Mouse (Mus musculus) limb, embryonic 14.5 days (tissue): ENCODE data around the gene Pde6b. TPM values are rescaled to one million over a fixed set of nuclear protein-coding genes. Genes with fewer than 3 reads are reported as not detected.
A peak's percentile ranks its signal among the peaks of the same experiment; 100 is the strongest.

Experiments
- ATAC-seq: fragments of 200-750 bp; cut with Nextera tagmentation; 2 replicates; pipeline ENCODE4 v1.8.0; 2017; ENCODE audit warnings: low read depth, moderate number of reproducible peaks, moderate TSS enrichment; ENCODE audit not compliant: low FRiP score
- DNase-seq: peaks from one replicate; pipeline ENCODE4 v3.0.0-alpha.2; 2015; ENCODE audit warnings: low spot score
- H3K27ac ChIP-seq: fragments of 300-500 bp; sonication (generic); replicated peaks from 2 replicates; pipeline ENCODE4 v1.5.1; 2014; ENCODE audit warnings: low read depth, mild to moderate bottlenecking, low read length, moderate library complexity, mixed read lengths
- H3K27me3 ChIP-seq: fragments of 300-500 bp; sonication (generic); 2 replicates; pipeline ENCODE4 v1.6.1; 2014; ENCODE audit warnings: low read length, mixed read lengths; ENCODE audit not compliant: control insufficient read depth, insufficient read depth
- H3K36me3 ChIP-seq: fragments of 300-500 bp; sonication (generic); 2 replicates; pipeline ENCODE4 v1.6.1; 2014; ENCODE audit warnings: mild to moderate bottlenecking, low read length, moderate library complexity, mixed read lengths; ENCODE audit not compliant: control insufficient read depth, insufficient read depth
- H3K4me1 ChIP-seq: fragments of 300-500 bp; sonication (generic); 2 replicates; pipeline ENCODE4 v1.6.1; 2014; ENCODE audit warnings: antibody characterized with exemption, low read length, mixed read lengths; ENCODE audit not compliant: control insufficient read depth, insufficient read depth
- H3K4me2 ChIP-seq: fragments of 300-500 bp; sonication (generic); replicated peaks from 2 replicates; pipeline ENCODE4 v1.6.1; 2014; ENCODE audit warnings: low read depth, mild to moderate bottlenecking, low read length, moderate library complexity; ENCODE audit not compliant: severe bottlenecking
- H3K4me3 ChIP-seq: fragments of 300-500 bp; sonication (generic); replicated peaks from 2 replicates; pipeline ENCODE4 v1.5.1; 2014; ENCODE audit warnings: low read length
- H3K9ac ChIP-seq: fragments of 300-500 bp; sonication (generic); 2 replicates; pipeline ENCODE4 v1.6.1; 2014; ENCODE audit warnings: mild to moderate bottlenecking, low read depth, low read length, moderate library complexity; ENCODE audit not compliant: severe bottlenecking
- H3K9me3 ChIP-seq: fragments of 300-500 bp; sonication (generic); 2 replicates; pipeline ENCODE4 v1.6.1; 2016; ENCODE audit warnings: low read length; ENCODE audit not compliant: control insufficient read depth
- POLR2A ChIP-seq: fragments of 200-500 bp; IDR thresholded peaks from 2 replicates; pipeline ENCODE4 v1.8.0; 2012; ENCODE audit warnings: inconsistent platforms, mild to moderate bottlenecking, moderate library complexity, borderline replicate concordance; ENCODE audit not compliant: insufficient read depth, insufficient read length; ENCODE audit errors: extremely low read depth
- WGBS: fragments of 180-500 bp; shearing (Covaris S2); extraction: QIAGEN DNeasy Blood & Tissue Kit; methylation state at CpG from one replicate; pipeline ENCODE4 v1.1.7; 2014; 5-methylcytosine and 5-hydroxymethylcytosine counted together
- polyA plus RNA-seq, 2 experiments: library from polyadenylated mRNA; depleted of rRNA in 1 of 2; stranded (reverse) in 1 of 2; unstranded in 1 of 2; fragments of >200 nt; fragmentation: Nextera tagmentation in 1 of 2; extraction: Ambion mirVana in 1 of 2; gene quantifications; 2 replicates each; pipeline versions ENCODE4 v1.2.1 to v1.2.3; 2012 to 2014

Pde6b gene
- polyA plus RNA-seq, 2 experiments: not detected

DNA sequence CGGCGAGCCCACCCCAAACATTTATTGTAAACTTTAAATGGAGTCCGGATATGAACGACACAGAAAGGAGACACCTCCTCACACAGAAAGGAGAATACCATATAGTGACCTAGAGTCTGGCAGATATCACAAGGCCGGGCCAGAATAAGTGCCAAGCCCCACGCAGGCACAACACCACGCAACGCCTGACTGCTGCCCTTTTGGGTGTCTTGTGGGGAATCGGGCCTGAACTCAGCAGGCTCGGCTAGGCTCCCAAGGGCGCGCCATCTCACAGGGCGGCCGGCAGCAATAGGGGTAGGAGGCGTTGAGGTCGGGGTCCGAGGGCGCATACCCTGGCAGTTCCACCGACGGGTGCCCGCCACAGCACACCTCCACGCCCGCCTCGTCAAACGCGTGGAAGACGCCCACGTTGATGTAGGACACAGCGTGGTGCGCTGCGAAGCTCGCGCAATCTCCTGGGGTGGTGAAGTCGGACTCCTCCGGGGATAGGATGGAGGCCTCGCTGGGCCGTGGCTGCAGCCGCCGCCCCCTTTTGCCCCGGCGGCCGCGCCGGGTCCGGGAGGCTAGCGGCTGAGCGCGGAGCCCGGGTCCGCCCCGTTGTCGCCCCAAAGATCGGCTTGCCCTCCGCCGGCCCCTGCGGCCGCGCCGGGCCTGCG is 21.7 kb upstream of the Pde6b start:
- 4% methylated on average over 34 of the region's 60 CpGs for WGBS
- no peak overlapping the region for H3K27ac ChIP-seq
- peak overlapping the region; percentile 52 for H3K4me3 ChIP-seq
- peak overlapping the region; percentile 50 for H3K9ac ChIP-seq
- H3K27me3 ChIP-seq: peaks cover 80% of the 10 kb centered on the region
- ATAC-seq (0 out of 2 replicates have a peak, but pooled peaks have one; percentile 24), DNase-seq (no peak)
- H3K9me3 ChIP-seq: no peaks in the 10 kb centered on the region
- peaks cover 15% of the 10 kb centered on the region for H3K4me1 ChIP-seq
- no peaks in the 10 kb centered on the region for H3K36me3 ChIP-seq
- peak overlapping the region; percentile 94 for H3K4me2 ChIP-seq
- TF ChIP-seq POLR2A: no peak

DNA sequence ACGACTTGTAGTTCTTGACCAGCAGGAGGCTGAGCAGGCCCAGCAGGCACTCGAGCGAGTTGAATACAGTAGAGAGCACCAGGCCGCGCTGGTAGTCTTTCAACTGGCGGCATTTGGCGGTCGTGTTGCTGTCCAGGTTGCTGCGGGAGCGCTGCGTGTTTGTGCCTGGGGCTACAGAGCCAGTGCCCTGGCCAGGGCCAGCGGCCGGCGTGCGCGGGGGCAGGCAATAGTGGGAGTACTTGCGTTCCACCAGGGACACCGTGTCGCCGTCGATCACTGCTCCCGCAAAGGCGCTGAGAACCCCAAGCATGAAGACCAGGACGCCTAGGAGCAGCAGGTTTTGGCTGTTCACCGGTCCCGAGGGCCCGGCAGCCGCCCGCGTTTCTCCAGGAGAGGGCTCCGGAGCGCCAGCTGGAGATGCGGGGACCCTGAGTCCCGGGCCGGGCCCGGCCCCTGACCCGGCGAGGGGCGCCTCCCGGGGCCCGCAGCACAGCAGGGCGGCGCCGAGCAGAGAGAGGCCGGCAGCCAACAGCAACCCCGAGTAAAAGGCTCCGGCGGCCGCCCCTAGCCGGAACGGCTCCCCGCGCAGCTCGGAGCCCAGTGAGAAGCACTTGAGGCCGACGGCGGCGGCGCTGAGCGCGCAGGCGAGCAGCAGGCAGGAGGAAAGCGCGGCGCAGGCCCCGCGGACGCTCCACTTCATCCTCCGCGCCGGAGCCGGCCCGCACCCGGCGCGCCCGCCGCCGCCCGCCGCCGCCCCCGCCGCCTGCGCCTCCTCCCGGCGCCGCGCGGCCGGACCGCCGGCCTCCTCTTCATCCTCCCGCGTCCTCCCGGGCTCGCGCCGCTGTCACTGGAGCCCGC is 21.0 kb upstream of the Pde6b start:
- TF ChIP-seq POLR2A: no peak
- Histone ChIP-seq H3K9me3 (no peaks in the 10 kb centered on the region), H3K27ac (no peak overlapping the region), H3K4me2 (peak overlapping the region; percentile 94), H3K4me3 (peak overlapping the region; percentile 52), H3K36me3 (no peaks in the 10 kb centered on the region), H3K27me3 (peaks cover 88% of the 10 kb centered on the region), H3K4me1 (peaks cover 15% of the 10 kb centered on the region), H3K9ac (peak overlapping the region; percentile 50)
- WGBS: under 1% methylated on average over 53 of the region's 100 CpGs
- DNase-seq: no peak
- ATAC-seq: peak; percentile 32; the same call in 1 of the 2 replicates

DNA sequence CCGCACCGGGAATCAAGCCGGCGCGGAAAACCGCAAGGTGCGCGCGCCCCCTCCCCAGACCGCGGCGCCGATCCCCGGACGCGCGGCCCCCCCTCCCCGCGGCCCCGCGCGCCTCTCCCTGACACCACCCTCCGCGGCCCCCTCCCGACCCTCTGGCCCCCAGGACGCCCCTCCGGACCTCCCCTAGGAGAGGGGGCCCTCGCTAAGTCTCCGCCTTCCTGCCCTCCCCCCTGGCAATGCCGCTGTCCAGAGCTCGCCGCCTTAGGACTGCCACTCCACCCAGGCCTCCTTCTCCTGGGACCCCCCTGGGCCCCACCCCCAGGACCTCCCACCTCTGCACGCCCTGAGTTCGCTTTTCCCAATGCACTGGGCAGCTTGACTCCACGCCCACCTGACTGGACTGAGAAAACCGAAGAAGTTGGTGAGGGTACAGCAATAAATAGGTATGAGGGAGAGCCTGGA is 20.3 kb upstream of the Pde6b start, which contains the start of gene Gm42517:
TSS of gene Gm42517 (minus strand) at position 52 of the 462 bp plus-strand sequence.
- WGBS: 1% methylated on average over 10 of the region's 36 CpGs
- Histone ChIP-seq H3K4me2 (peak within 1 kb of the TSS; percentile 94), H3K27ac (no peak within 1 kb of the TSS), H3K4me1 (peaks cover 15% of the 10 kb centered on the region), H3K36me3 (no peaks in the 10 kb centered on the region), H3K9ac (peak within 1 kb of the TSS; percentile 50), H3K4me3 (peak within 1 kb of the TSS; percentile 52), H3K9me3 (no peaks in the 10 kb centered on the region), H3K27me3 (peaks cover 89% of the 10 kb centered on the region)
- DNase-seq: no peak
- ATAC-seq: no peak
- no peak for TF ChIP-seq POLR2A

DNA sequence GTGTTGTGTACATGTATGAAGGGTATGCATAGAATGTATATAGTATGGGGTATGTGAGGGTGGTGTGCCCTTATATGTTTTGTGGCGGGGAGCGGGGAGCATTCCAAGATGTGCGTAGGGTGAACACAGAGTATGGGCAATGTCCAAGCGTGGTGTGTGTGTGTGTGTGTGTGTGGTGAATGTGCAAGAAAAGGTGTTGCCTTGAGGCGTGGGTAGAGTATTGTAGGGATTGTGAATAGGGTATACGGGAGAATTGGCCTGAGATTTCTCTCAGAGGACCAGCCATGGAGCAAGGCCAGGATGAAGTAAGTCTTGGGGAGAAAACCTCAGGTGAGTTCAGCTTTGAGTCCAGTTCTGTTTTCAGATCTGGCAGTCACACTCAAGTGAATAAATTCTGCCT is 19.7 kb upstream of the Pde6b start:
- DNase-seq (no peak), ATAC-seq (no peak)
- Histone ChIP-seq H3K4me3 (peak overlapping the region; percentile 52), H3K36me3 (no peaks in the 10 kb centered on the region), H3K9ac (no peak overlapping the region), H3K9me3 (no peaks in the 10 kb centered on the region), H3K4me2 (peak overlapping the region; percentile 94), H3K27ac (no peak overlapping the region), H3K27me3 (peaks cover 85% of the 10 kb centered on the region), H3K4me1 (peaks cover 15% of the 10 kb centered on the region)
- WGBS: 9% methylated on average over 6 of the region's 6 CpGs
- no peak for TF ChIP-seq POLR2A

GRCm38 (mm10) chr5:108368851-108369621 is 19.2 kb upstream of the Pde6b start:
- H3K27ac ChIP-seq: no peak overlapping the region
- under 1% methylated on average over 49 of the region's 49 CpGs for WGBS
- ATAC-seq: no peak
- H3K36me3 ChIP-seq: no peaks in the 10 kb centered on the region
- H3K27me3 ChIP-seq: peaks cover 83% of the 10 kb centered on the region
- H3K4me3 ChIP-seq: peak overlapping the region; percentile 41
- TF ChIP-seq POLR2A: no peak
- 0 out of 2 replicates have a peak overlapping the region, but pooled peaks have one; percentile 28 for H3K9ac ChIP-seq
- peak overlapping the region; percentile 94 for H3K4me2 ChIP-seq
- H3K9me3 ChIP-seq: no peaks in the 10 kb centered on the region
- H3K4me1 ChIP-seq: peaks cover 15% of the 10 kb centered on the region
- peak; percentile 32 for DNase-seq
